Mouse (Mus musculus) ES-Bruce4 (cell line): ENCODE results near the gene Dpp10.

ENCODE experiments used
- CTCF ChIP-seq: IDR thresholded peaks from one replicate; pipeline ENCODE4 v1.8.1; 2011; ENCODE audit warnings: low read depth, low read length
- EP300 ChIP-seq: IDR thresholded peaks from 2 replicates; pipeline ENCODE4 v1.6.1; 2011; ENCODE audit warnings: low read depth, low read length; ENCODE audit not compliant: insufficient read depth

DNA sequence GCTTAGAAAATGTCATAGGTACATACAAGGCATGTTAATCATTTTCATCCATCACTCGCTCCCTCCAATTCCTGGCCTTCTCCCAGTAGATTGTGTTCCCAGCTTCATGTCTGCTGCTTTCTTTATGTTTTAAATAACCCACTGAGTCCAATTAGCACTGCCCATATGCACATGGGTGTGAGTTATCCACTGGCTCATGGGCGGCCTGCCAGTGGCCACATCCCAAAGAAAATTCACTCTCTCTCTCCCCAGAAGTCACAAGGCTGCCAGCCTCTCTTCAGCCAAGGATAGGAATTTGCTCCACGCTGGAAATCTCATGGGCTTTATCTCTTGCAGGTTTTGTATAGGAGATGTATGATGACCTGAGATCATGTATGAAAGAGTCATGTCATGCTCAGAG, 338.1 kb downstream of the Dpp10 start:
- no peak for TF ChIP-seq EP300
- TF ChIP-seq CTCF, result no peak
